Mouse (Mus musculus): ENCODE results near the gene Lrrc75a.

Gene Lrrc75a

GRCm38 (mm10) chr11:62645732-62646494, 2.4 kb downstream of the Lrrc75a start:
- peak; percentile 12 to 38 for DNase-seq (ENCODE audit: low spot score in 2 of 2)

GRCm38 (mm10) chr11:62645337-62645675, 3.0 kb downstream of the Lrrc75a start:
- no peak for DNase-seq (ENCODE audit: low spot score in 2 of 2)

- no peak for DNase-seq (ENCODE audit: low spot score in 2 of 2)
These were observed 3.6 kb downstream of the Lrrc75a start for GRCm38 (mm10) chr11:62644602-62645336.

- DNase-seq (ENCODE audit: low spot score in 2 of 2): no peak
These were observed 4.5 kb downstream of the Lrrc75a start for GRCm38 (mm10) chr11:62643681-62644363.

- peak in 1 of 2 experiments; percentile 39 for DNase-seq (ENCODE audit: low spot score in 2 of 2)
These were observed 5.2 kb downstream of the Lrrc75a start for GRCm38 (mm10) chr11:62643011-62643631.

GRCm38 (mm10) chr11:62642023-62642844, 6.1 kb downstream of the Lrrc75a start:
- no peak for DNase-seq (ENCODE audit: low spot score in 2 of 2)

GRCm38 (mm10) chr11:62640378-62640777, 7.9 kb downstream of the Lrrc75a start:
- DNase-seq (ENCODE audit: low spot score in 2 of 2): no peak

GRCm38 (mm10) chr11:62638402-62638801, 9.9 kb downstream of the Lrrc75a start:
- DNase-seq (ENCODE audit: low spot score in 2 of 2): no peak

- DNase-seq (ENCODE audit: low spot score in 2 of 2): no peak
These were observed 10.5 kb downstream of the Lrrc75a start for GRCm38 (mm10) chr11:62637806-62638205.

- DNase-seq (ENCODE audit: low spot score in 2 of 2): no peak
These were observed 10.9 kb downstream of the Lrrc75a start for GRCm38 (mm10) chr11:62637401-62637800.

- no peak for DNase-seq (ENCODE audit: low spot score in 2 of 2)
These were observed 11.5 kb downstream of the Lrrc75a start for GRCm38 (mm10) chr11:62636840-62637221.

GRCm38 (mm10) chr11:62636105-62636839, 12.1 kb downstream of the Lrrc75a start:
- DNase-seq (ENCODE audit: low spot score in 2 of 2): no peak

GRCm38 (mm10) chr11:62635406-62635805, 12.9 kb downstream of the Lrrc75a start:
- no peak for DNase-seq (ENCODE audit: low spot score in 2 of 2)

GRCm38 (mm10) chr11:62631138-62631537, 17.2 kb downstream of the Lrrc75a start:
- no peak for DNase-seq (ENCODE audit: low spot score in 2 of 2)

- DNase-seq (ENCODE audit: low spot score in 2 of 2): no peak
These were observed 18.0 kb downstream of the Lrrc75a start for GRCm38 (mm10) chr11:62630225-62630821.

- peak in 1 of 2 experiments; percentile 50 for DNase-seq (ENCODE audit: low spot score in 2 of 2)
These were observed 18.7 kb downstream of the Lrrc75a start for GRCm38 (mm10) chr11:62629352-62630224.

GRCm38 (mm10) chr11:62624341-62625291, 23.7 kb downstream of the Lrrc75a start:
- no peak for DNase-seq (ENCODE audit: low spot score in 2 of 2)

- no peak for DNase-seq (ENCODE audit: low spot score in 2 of 2)
These were observed 25.5 kb downstream of the Lrrc75a start for GRCm38 (mm10) chr11:62622850-62623249.

Data from spleen, postnatal 10 days (tissue).